Mouse (Mus musculus): ENCODE data around the gene Nucb1. TPM values are rescaled to one million over a fixed set of nuclear protein-coding genes. Genes with fewer than 3 reads are reported as not detected.

Nucb1 gene
- polyA plus RNA-seq (2014; fragmentation: Illumina TruSeq; extraction: RNeasy Lipid Tissue Mini Kit (QIAGEN cat#74804); ENCODE audit: low read depth, low replicate concordance) = 558 TPM

GRCm38 (mm10) chr7:45509912-45510787 lies at the start of gene Nucb1:
Nucb1 (minus strand) TSS chr7:45510406.

GRCm38 (mm10) chr7:45554744-45555143 lies 44.5 kb upstream of the Nucb1 start, which contains the start of gene Hsd17b14:
Hsd17b14 (plus strand) TSS chr7:45554893.

GRCm38 (mm10) chr7:45525809-45526473 lies 15.7 kb upstream of the Nucb1 start, which contains the start of the genes Ppp1r15a and Plekha4:
Ppp1r15a (minus strand) TSS chr7:45526268.
Plekha4 (plus strand) TSS chr7:45526330.

GRCm38 (mm10) chr7:45488293-45489204 lies 21.7 kb downstream of the Nucb1 start, which contains the start of gene Dhdh:
Dhdh (minus strand) TSS chr7:45488805.

GRCm38 (mm10) chr7:45486761-45487415 lies 23.3 kb downstream of the Nucb1 start, which contains the start of gene Gm45808:
Gm45808 (minus strand) TSS chr7:45486811.

GRCm38 (mm10) chr7:45481374-45481927 lies 28.8 kb downstream of the Nucb1 start, which contains the start of gene Tulp2:
Tulp2 (plus strand) TSS chr7:45481877.

GRCm38 (mm10) chr7:45466283-45467089 lies 43.7 kb downstream of the Nucb1 start, which contains the start of gene Bax:
Bax (minus strand) TSS chr7:45466898.

GRCm38 (mm10) chr7:45459564-45460140 lies 50.6 kb downstream of the Nucb1 start, which contains the start of gene Ftl1:
Ftl1 (minus strand) TSS chr7:45459884.

Other genes starting within 250 kb of the Nucb1 start
- gene Slc6a21, start 232.9 kb downstream of the Nucb1 start, polyA plus RNA-seq (2014; fragmentation: Illumina TruSeq; extraction: RNeasy Lipid Tissue Mini Kit (QIAGEN cat#74804); ENCODE audit: low read depth, low replicate concordance) = 9.4 TPM
- 41.0 TPM for gene Trpm4, start 176.6 kb downstream of the Nucb1 start, polyA plus RNA-seq (2014; fragmentation: Illumina TruSeq; extraction: RNeasy Lipid Tissue Mini Kit (QIAGEN cat#74804); ENCODE audit: low read depth, low replicate concordance)
- gene Hrc, start 175.1 kb downstream of the Nucb1 start, polyA plus RNA-seq (2014; fragmentation: Illumina TruSeq; extraction: RNeasy Lipid Tissue Mini Kit (QIAGEN cat#74804); ENCODE audit: low read depth, low replicate concordance) = 0.65 TPM
- gene Ppfia3, start 143.4 kb downstream of the Nucb1 start, polyA plus RNA-seq (2014; fragmentation: Illumina TruSeq; extraction: RNeasy Lipid Tissue Mini Kit (QIAGEN cat#74804); ENCODE audit: low read depth, low replicate concordance) = 3.5 TPM
- gene Lin7b, start 139.8 kb downstream of the Nucb1 start, polyA plus RNA-seq (2014; fragmentation: Illumina TruSeq; extraction: RNeasy Lipid Tissue Mini Kit (QIAGEN cat#74804); ENCODE audit: low read depth, low replicate concordance) = 5.1 TPM
- 288 TPM for gene Snrnp70, start 114.7 kb downstream of the Nucb1 start, polyA plus RNA-seq (2014; fragmentation: Illumina TruSeq; extraction: RNeasy Lipid Tissue Mini Kit (QIAGEN cat#74804); ENCODE audit: low read depth, low replicate concordance)
- not detected for gene Kcna7, start 104.8 kb downstream of the Nucb1 start, polyA plus RNA-seq (2014; fragmentation: Illumina TruSeq; extraction: RNeasy Lipid Tissue Mini Kit (QIAGEN cat#74804); ENCODE audit: low read depth, low replicate concordance)
- 2.6 TPM for gene Ntf5, start 96.7 kb downstream of the Nucb1 start, polyA plus RNA-seq (2014; fragmentation: Illumina TruSeq; extraction: RNeasy Lipid Tissue Mini Kit (QIAGEN cat#74804); ENCODE audit: low read depth, low replicate concordance)
- gene Lhb, start 89.6 kb downstream of the Nucb1 start, polyA plus RNA-seq (2014; fragmentation: Illumina TruSeq; extraction: RNeasy Lipid Tissue Mini Kit (QIAGEN cat#74804); ENCODE audit: low read depth, low replicate concordance) = 1.4 TPM
- 41.6 TPM for gene Gys1, start 75.6 kb downstream of the Nucb1 start, polyA plus RNA-seq (2014; fragmentation: Illumina TruSeq; extraction: RNeasy Lipid Tissue Mini Kit (QIAGEN cat#74804); ENCODE audit: low read depth, low replicate concordance)
- 33.5 TPM for gene Ruvbl2, start 72.3 kb downstream of the Nucb1 start, polyA plus RNA-seq (2014; fragmentation: Illumina TruSeq; extraction: RNeasy Lipid Tissue Mini Kit (QIAGEN cat#74804); ENCODE audit: low read depth, low replicate concordance)
- gene Ftl1, start 50.5 kb downstream of the Nucb1 start, polyA plus RNA-seq (2014; fragmentation: Illumina TruSeq; extraction: RNeasy Lipid Tissue Mini Kit (QIAGEN cat#74804); ENCODE audit: low read depth, low replicate concordance) = 2,850 TPM
- 61.4 TPM for gene Bax, start 43.5 kb downstream of the Nucb1 start, polyA plus RNA-seq (2014; fragmentation: Illumina TruSeq; extraction: RNeasy Lipid Tissue Mini Kit (QIAGEN cat#74804); ENCODE audit: low read depth, low replicate concordance)
- gene Tulp2, start 28.5 kb downstream of the Nucb1 start, polyA plus RNA-seq (2014; fragmentation: Illumina TruSeq; extraction: RNeasy Lipid Tissue Mini Kit (QIAGEN cat#74804); ENCODE audit: low read depth, low replicate concordance) = 11.4 TPM
- 4.7 TPM for gene Gm45808, start 23.6 kb downstream of the Nucb1 start, polyA plus RNA-seq (2014; fragmentation: Illumina TruSeq; extraction: RNeasy Lipid Tissue Mini Kit (QIAGEN cat#74804); ENCODE audit: low read depth, low replicate concordance)
- gene Dhdh, start 21.6 kb downstream of the Nucb1 start, polyA plus RNA-seq (2014; fragmentation: Illumina TruSeq; extraction: RNeasy Lipid Tissue Mini Kit (QIAGEN cat#74804); ENCODE audit: low read depth, low replicate concordance) = 23.6 TPM
- 23.3 TPM for gene Ppp1r15a, start 15.9 kb upstream of the Nucb1 start, polyA plus RNA-seq (2014; fragmentation: Illumina TruSeq; extraction: RNeasy Lipid Tissue Mini Kit (QIAGEN cat#74804); ENCODE audit: low read depth, low replicate concordance)
- 12.8 TPM for gene Plekha4, start 15.9 kb upstream of the Nucb1 start, polyA plus RNA-seq (2014; fragmentation: Illumina TruSeq; extraction: RNeasy Lipid Tissue Mini Kit (QIAGEN cat#74804); ENCODE audit: low read depth, low replicate concordance)
- 1.0 TPM for gene Hsd17b14, start 44.5 kb upstream of the Nucb1 start, polyA plus RNA-seq (2014; fragmentation: Illumina TruSeq; extraction: RNeasy Lipid Tissue Mini Kit (QIAGEN cat#74804); ENCODE audit: low read depth, low replicate concordance)
- gene Bcat2, start 59.7 kb upstream of the Nucb1 start, polyA plus RNA-seq (2014; fragmentation: Illumina TruSeq; extraction: RNeasy Lipid Tissue Mini Kit (QIAGEN cat#74804); ENCODE audit: low read depth, low replicate concordance) = 110 TPM
- gene Fgf21, start 105.1 kb upstream of the Nucb1 start, polyA plus RNA-seq (2014; fragmentation: Illumina TruSeq; extraction: RNeasy Lipid Tissue Mini Kit (QIAGEN cat#74804); ENCODE audit: low read depth, low replicate concordance) = 0.58 TPM
- 14.4 TPM for gene Fut1, start 106.9 kb upstream of the Nucb1 start, polyA plus RNA-seq (2014; fragmentation: Illumina TruSeq; extraction: RNeasy Lipid Tissue Mini Kit (QIAGEN cat#74804); ENCODE audit: low read depth, low replicate concordance)
- 1.6 TPM for gene Izumo1, start 111.4 kb upstream of the Nucb1 start, polyA plus RNA-seq (2014; fragmentation: Illumina TruSeq; extraction: RNeasy Lipid Tissue Mini Kit (QIAGEN cat#74804); ENCODE audit: low read depth, low replicate concordance)
- 11.0 TPM for gene Rasip1, start 117.1 kb upstream of the Nucb1 start, polyA plus RNA-seq (2014; fragmentation: Illumina TruSeq; extraction: RNeasy Lipid Tissue Mini Kit (QIAGEN cat#74804); ENCODE audit: low read depth, low replicate concordance)
- gene Mamstr, start 129.6 kb upstream of the Nucb1 start, polyA plus RNA-seq (2014; fragmentation: Illumina TruSeq; extraction: RNeasy Lipid Tissue Mini Kit (QIAGEN cat#74804); ENCODE audit: low read depth, low replicate concordance) = 4.0 TPM
- 2.3 TPM for gene Fut2, start 156.0 kb upstream of the Nucb1 start, polyA plus RNA-seq (2014; fragmentation: Illumina TruSeq; extraction: RNeasy Lipid Tissue Mini Kit (QIAGEN cat#74804); ENCODE audit: low read depth, low replicate concordance)
- gene Ntn5, start 173.6 kb upstream of the Nucb1 start, polyA plus RNA-seq (2014; fragmentation: Illumina TruSeq; extraction: RNeasy Lipid Tissue Mini Kit (QIAGEN cat#74804); ENCODE audit: low read depth, low replicate concordance) = 0.78 TPM
- gene Sec1, start 184.0 kb upstream of the Nucb1 start, polyA plus RNA-seq (2014; fragmentation: Illumina TruSeq; extraction: RNeasy Lipid Tissue Mini Kit (QIAGEN cat#74804); ENCODE audit: low read depth, low replicate concordance) = 1.8 TPM
- 5.3 TPM for gene Car11, start 189.4 kb upstream of the Nucb1 start, polyA plus RNA-seq (2014; fragmentation: Illumina TruSeq; extraction: RNeasy Lipid Tissue Mini Kit (QIAGEN cat#74804); ENCODE audit: low read depth, low replicate concordance)
- 19.7 TPM for gene Dbp, start 194.7 kb upstream of the Nucb1 start, polyA plus RNA-seq (2014; fragmentation: Illumina TruSeq; extraction: RNeasy Lipid Tissue Mini Kit (QIAGEN cat#74804); ENCODE audit: low read depth, low replicate concordance)
- gene Rpl18, start 205.1 kb upstream of the Nucb1 start, polyA plus RNA-seq (2014; fragmentation: Illumina TruSeq; extraction: RNeasy Lipid Tissue Mini Kit (QIAGEN cat#74804); ENCODE audit: low read depth, low replicate concordance) = 966 TPM
- gene Sphk2, start 207.6 kb upstream of the Nucb1 start, polyA plus RNA-seq (2014; fragmentation: Illumina TruSeq; extraction: RNeasy Lipid Tissue Mini Kit (QIAGEN cat#74804); ENCODE audit: low read depth, low replicate concordance) = 31.4 TPM
- 3.7 TPM for gene Fam83e, start 210.8 kb upstream of the Nucb1 start, polyA plus RNA-seq (2014; fragmentation: Illumina TruSeq; extraction: RNeasy Lipid Tissue Mini Kit (QIAGEN cat#74804); ENCODE audit: low read depth, low replicate concordance)
- gene Spaca4, start 215.4 kb upstream of the Nucb1 start, polyA plus RNA-seq (2014; fragmentation: Illumina TruSeq; extraction: RNeasy Lipid Tissue Mini Kit (QIAGEN cat#74804); ENCODE audit: low read depth, low replicate concordance) = 2.2 TPM